Mouse (Mus musculus): ENCODE measurements at regions not wholly inside any gene's neighbourhood (a gene's known extent, or its start where the extent isn't known, plus 50 kb on each side); places are given as distances from the start of the nearest gene placed in this dataset.
"Not testable (repeated sequence)": the region's sequence is repeated elsewhere in the genome, so short reads cannot be mapped to it uniquely, and the experiment has no call there.

GRCm38 (mm10) chr13:111313506-111313905 lies 58.7 kb downstream of the Actbl2 start:
- TF ChIP-seq GATA1 (IDR thresholded peaks at IDR 0.05; ENCODE audit: borderline replicate concordance, low read length); FLI1 (IDR thresholded peaks at IDR 0.05; ENCODE audit: low read length): not testable (repeated sequence)

Measured in megakaryocyte, embryonic 14.5 days (primary cell).